Comparison of ENCODE assay signal across 16 mouse cellular contexts in the genomic region with DNA sequence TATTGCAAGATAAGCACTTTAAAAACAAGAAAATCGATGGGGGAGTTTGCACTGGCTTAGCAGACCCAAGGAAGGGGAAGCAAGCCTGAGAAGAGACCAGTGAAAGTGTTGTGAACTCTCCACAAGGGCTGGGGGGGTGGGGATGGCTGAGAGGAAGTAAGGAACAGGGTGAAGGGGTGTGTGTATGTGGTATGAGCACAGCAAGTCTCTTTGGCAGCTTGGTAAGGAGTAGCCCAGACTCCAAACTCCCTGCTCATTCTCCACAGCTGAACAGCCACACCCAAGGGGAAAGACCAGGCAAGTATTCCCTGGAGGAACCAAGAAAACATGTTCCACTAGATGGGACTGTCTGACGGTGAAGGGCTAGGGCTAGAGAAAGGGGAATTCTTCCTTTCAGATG.
DNase-seq lines count a peak whose midpoint lies in the region; ATAC-seq and TF ChIP-seq lines count a peak whose summit lies in the region.
"Had no signal": no experiment of that assay in that cellular context is flagged by ENCODE, and none has a peak within 500 bp of the region (broad histone marks: within the 10 kb centered on the region; RNA-seq: fewer than 3 reads in every experiment).

No protein-coding gene starts in this region.

- no peaks in the 10 kb centered on the region for H3K9me3 ChIP-seq in kidney, postnatal 0 days (replicated peaks; ENCODE audit: low read length)
- H3K9me3 ChIP-seq: embryonic facial prominence, embryonic 15.5 days; limb, embryonic 13.5 days had no signal

- H3K27ac ChIP-seq in kidney, postnatal 0 days: no peak overlapping the region
- H3K27ac ChIP-seq: embryonic facial prominence, embryonic 15.5 days; heart, adult 2 months; layer of hippocampus, adult 2 months; limb, embryonic 13.5 days had no signal

- H3K4me2 ChIP-seq in kidney, postnatal 0 days (ENCODE audit: low read length): no peak overlapping the region
- H3K4me2 ChIP-seq: embryonic facial prominence, embryonic 15.5 days; limb, embryonic 13.5 days had no signal

- DNase-seq in kidney, postnatal 0 days (ENCODE audit: low spot score): peak; percentile 3
- no peak for DNase-seq in kidney, postnatal 10 days
- peak; percentile 23 for DNase-seq in 416B (ENCODE audit: low read depth)
- DNase-seq in MEL-GATA-1-ER (ENCODE audit: extremely low read depth, low read depth): peak; percentile 50
- DNase-seq in right cerebral cortex, postnatal 10 days (ENCODE audit: low spot score in 2 of 2): no peak
- no peak for DNase-seq in frontal cortex, postnatal 10 days (ENCODE audit: low spot score in 2 of 2)
- DNase-seq: cerebellum, postnatal 36 days; heart, adult 2 months; kidney, adult 9 months had no signal

- no peaks in the 10 kb centered on the region for H3K27me3 ChIP-seq in kidney, postnatal 0 days (ENCODE audit: insufficient read depth, low read length)
- H3K27me3 ChIP-seq: embryonic facial prominence, embryonic 15.5 days; limb, embryonic 13.5 days; Patski had no signal

- no peak overlapping the region for H3K4me3 ChIP-seq in kidney, postnatal 0 days (replicated peaks; ENCODE audit: low read depth, low read length)
- H3K4me3 ChIP-seq: embryonic facial prominence, embryonic 15.5 days; heart, adult 2 months; layer of hippocampus, adult 2 months; limb, embryonic 13.5 days had no signal

- no peak for TF ChIP-seq CTCF in kidney, postnatal 0 days (IDR thresholded peaks at IDR 0.05; ENCODE audit: low read depth)

- ATAC-seq in kidney, postnatal 0 days (replicated peaks; ENCODE audit: low FRiP score, low read depth): no peak
- peak; percentile 96 for ATAC-seq in megakaryocyte, adult 5-6 weeks (ENCODE audit: poor library complexity, severe bottlenecking)
- ATAC-seq: forebrain, embryonic 14.5 days; lung, postnatal 0 days; Patski had no signal

- 26% methylated on average over 2 of the region's 2 CpGs for WGBS in kidney, postnatal 0 days

- H3K4me1 ChIP-seq in kidney, postnatal 0 days (replicated peaks; ENCODE audit: insufficient read depth, low read length): no peaks in the 10 kb centered on the region
- H3K4me1 ChIP-seq: embryonic facial prominence, embryonic 15.5 days had no signal

- no peaks in the 10 kb centered on the region for H3K36me3 ChIP-seq in kidney, postnatal 0 days (ENCODE audit: insufficient read depth, low read length)
- H3K36me3 ChIP-seq: embryonic facial prominence, embryonic 15.5 days; limb, embryonic 13.5 days had no signal

- no peak overlapping the region for H3K9ac ChIP-seq in kidney, postnatal 0 days (ENCODE audit: low read depth, low read length)
- H3K9ac ChIP-seq: embryonic facial prominence, embryonic 15.5 days; limb, embryonic 13.5 days had no signal

Comparison
In these comparisons a context has a peak if more than half of its experiments do, and no peak if none do; other contexts are left out.
1. DNase-seq: peak in kidney, postnatal 0 days (single experiment), 416B (single experiment) and MEL-GATA-1-ER (single experiment); none in kidney, postnatal 10 days (single experiment), right cerebral cortex, postnatal 10 days (0 of 2) and frontal cortex, postnatal 10 days (0 of 2).